Mouse (Mus musculus) embryonic fibroblast, embryonic 13.5 days (primary cell): ENCODE measurements around the gene Dazap1. TPM values are rescaled to one million over a fixed set of nuclear protein-coding genes. Genes with fewer than 3 reads are reported as not detected.

Source experiments
- H3K27ac ChIP-seq: 2 replicates; pipeline ENCODE4 v1.5.1; 2012; ENCODE audit warnings: low read length, control low read depth, inconsistent platforms; ENCODE audit not compliant: insufficient read depth
- H3K4me1 ChIP-seq: 2 replicates; pipeline ENCODE4 v1.6.1; 2011; ENCODE audit warnings: low read length; ENCODE audit not compliant: control insufficient read depth, insufficient read depth
- H3K4me3 ChIP-seq: 2 replicates; pipeline ENCODE4 v1.5.1; 2011; ENCODE audit warnings: mild to moderate bottlenecking, control low read depth, low read length; ENCODE audit not compliant: insufficient read depth
- CTCF ChIP-seq: IDR thresholded peaks from 2 replicates; pipeline ENCODE4 v1.5.1; 2011; ENCODE audit warnings: mild to moderate bottlenecking, control low read depth, low read length, moderate library complexity, borderline replicate concordance; ENCODE audit not compliant: insufficient read depth
- POLR2A ChIP-seq: IDR thresholded peaks from 2 replicates; pipeline ENCODE4 v1.6.1; 2011; ENCODE audit warnings: low read depth, mild to moderate bottlenecking, control low read depth, low read length, moderate library complexity
- polyA plus RNA-seq: library from polyadenylated mRNA; stranded (reverse); fragments of >200 nt; gene quantifications from 2 replicates; pipeline ENCODE4 v1.2.4, GENCODE M21; 2011; ENCODE audit warnings: low read depth; ENCODE audit not compliant: missing spikeins, insufficient read length

Dazap1 gene
- polyA plus RNA-seq, 1 experiment = 142 TPM

- peak overlapping the region; percentile 31 for H3K4me3 ChIP-seq
- no peak overlapping the region for H3K27ac ChIP-seq
- H3K4me1 ChIP-seq = no peaks in the 10 kb centered on the region
- TF ChIP-seq CTCF = no peak
- peak; percentile 36; the same call in 1 of the 2 replicates for TF ChIP-seq POLR2A
Observed at GRCm38 (mm10) chr10:80330084-80330483, 68.8 kb downstream of the Dazap1 start.

- TF ChIP-seq CTCF (no peak), POLR2A (no peak)
- Histone ChIP-seq H3K27ac (no peak overlapping the region), H3K4me3 (no peak overlapping the region), H3K4me1 (no peaks in the 10 kb centered on the region)
Observed at GRCm38 (mm10) chr10:80330888-80331287, 69.6 kb downstream of the Dazap1 start.

GRCm38 (mm10) chr10:80331636-80332524 lies 70.6 kb downstream of the Dazap1 start:
- no peak for TF ChIP-seq CTCF
- no peak for TF ChIP-seq POLR2A
- Histone ChIP-seq H3K27ac (no peak overlapping the region), H3K4me3 (no peak overlapping the region), H3K4me1 (no peaks in the 10 kb centered on the region)

DNA sequence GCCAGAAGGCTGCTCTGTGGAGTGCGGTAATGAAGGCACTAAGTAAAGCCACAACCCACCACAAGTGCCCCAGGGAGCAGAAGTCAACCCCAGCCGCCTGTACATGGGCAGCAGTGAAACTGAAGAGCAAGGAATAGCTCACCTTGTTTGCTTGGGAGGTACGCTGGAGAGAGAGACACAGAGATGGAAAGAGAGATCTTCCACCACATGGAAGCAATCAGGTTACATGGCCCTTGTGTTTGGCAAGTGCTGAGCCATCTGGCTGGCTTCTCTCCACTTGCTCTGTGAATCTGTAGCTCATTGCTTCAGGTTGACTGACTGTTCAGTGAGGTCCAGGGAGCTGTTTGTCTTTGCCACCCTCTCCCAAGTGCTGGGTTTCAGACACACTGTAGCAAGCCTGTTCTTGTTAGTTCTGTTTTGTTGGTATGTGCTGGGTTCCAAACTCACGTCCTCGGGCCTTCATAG lies 71.3 kb downstream of the Dazap1 start:
- Histone ChIP-seq H3K4me1 (no peaks in the 10 kb centered on the region), H3K27ac (no peak overlapping the region), H3K4me3 (no peak overlapping the region)
- TF ChIP-seq CTCF = no peak
- no peak for TF ChIP-seq POLR2A

GRCm38 (mm10) chr10:80336263-80336662 lies 75.0 kb downstream of the Dazap1 start:
- no peak overlapping the region for H3K4me3 ChIP-seq
- TF ChIP-seq POLR2A = no peak
- H3K4me1 ChIP-seq = peaks cover 5% of the 10 kb centered on the region; the same call in 1 of the 2 replicates
- no peak overlapping the region for H3K27ac ChIP-seq

Other genes starting within 250 kb of the Dazap1 start
- 1.7 and 3.1 TPM in 2 replicates for gene Arhgap45, start 244.8 kb upstream of the Dazap1 start, polyA plus RNA-seq
- 46.3 and 61.0 TPM in 2 replicates for gene Polr2e, start 221.7 kb upstream of the Dazap1 start, polyA plus RNA-seq
- gene Gpx4, start 214.3 kb upstream of the Dazap1 start, polyA plus RNA-seq = 214 and 217 TPM in 2 replicates
- gene Sbno2, start 155.9 kb upstream of the Dazap1 start, polyA plus RNA-seq = 50.7 and 53.5 TPM in 2 replicates
- gene Stk11, start 145.7 kb upstream of the Dazap1 start, polyA plus RNA-seq = 80.8 and 91.7 TPM in 2 replicates
- gene Atp5d, start 122.9 kb upstream of the Dazap1 start, polyA plus RNA-seq = 202 and 250 TPM in 2 replicates
- gene Cbarp, start 120.7 kb upstream of the Dazap1 start, polyA plus RNA-seq = 24.1 and 28.4 TPM in 2 replicates
- 101 TPM in 2 replicates for gene Midn, start 113.2 kb upstream of the Dazap1 start, polyA plus RNA-seq
- gene Cirbp, start 95.5 kb upstream of the Dazap1 start, polyA plus RNA-seq = 29.2 and 50.2 TPM in 2 replicates
- gene 1600002K03Rik, start 88.5 kb upstream of the Dazap1 start, polyA plus RNA-seq = 8.4 and 12.2 TPM in 2 replicates
- gene Efna2, start 82.0 kb upstream of the Dazap1 start, polyA plus RNA-seq = 5.2 and 8.3 TPM in 2 replicates
- gene Mum1, start 35.1 kb upstream of the Dazap1 start, polyA plus RNA-seq = 24.0 and 29.1 TPM in 2 replicates
- gene Ndufs7, start 12.4 kb upstream of the Dazap1 start, polyA plus RNA-seq = 65.5 and 65.7 TPM in 2 replicates
- gene Gamt, start 474 bp upstream of the Dazap1 start, polyA plus RNA-seq = 19.9 and 21.9 TPM in 2 replicates
- gene Rps15, start 31.0 kb downstream of the Dazap1 start, polyA plus RNA-seq = 2,340 and 2,493 TPM in 2 replicates
- 2.5 and 3.7 TPM in 2 replicates for gene Apc2, start 34.5 kb downstream of the Dazap1 start, polyA plus RNA-seq
- 16.4 and 18.6 TPM in 2 replicates for gene 2310011J03Rik, start 59.1 kb downstream of the Dazap1 start, polyA plus RNA-seq
- 0.42 and 0.81 TPM in 2 replicates for gene Pcsk4, start 68.0 kb downstream of the Dazap1 start, polyA plus RNA-seq
- 1.5 and 1.7 TPM in 2 replicates for gene Reep6, start 68.5 kb downstream of the Dazap1 start, polyA plus RNA-seq
- 22.9 and 30.1 TPM in 2 replicates for gene Adamtsl5, start 86.9 kb downstream of the Dazap1 start, polyA plus RNA-seq
- not detected in 2 replicates for gene Plk5, start 95.0 kb downstream of the Dazap1 start, polyA plus RNA-seq
- 39.1 and 40.4 TPM in 2 replicates for gene Mex3d, start 126.2 kb downstream of the Dazap1 start, polyA plus RNA-seq
- gene Mbd3, start 138.1 kb downstream of the Dazap1 start, polyA plus RNA-seq = 83.3 and 99.1 TPM in 2 replicates
- gene Uqcr11, start 145.3 kb downstream of the Dazap1 start, polyA plus RNA-seq = 182 and 231 TPM in 2 replicates
- 64.8 and 72.9 TPM in 2 replicates for gene Tcf3, start 172.2 kb downstream of the Dazap1 start, polyA plus RNA-seq
- gene Onecut3, start 233.3 kb downstream of the Dazap1 start, polyA plus RNA-seq = not detected in 2 replicates